Mouse (Mus musculus): Measurements from ENCODE around the gene Platr17.

The Platr17 gene

GRCm38 (mm10) chr17:33920282-33921097 lies 15.6 kb downstream of the Platr17 start:
- peak; percentile 72 for DNase-seq (ENCODE audit: low spot score)

GRCm38 (mm10) chr17:33921361-33921760 lies 16.4 kb downstream of the Platr17 start:
- no peak for DNase-seq (ENCODE audit: low spot score)

DNA sequence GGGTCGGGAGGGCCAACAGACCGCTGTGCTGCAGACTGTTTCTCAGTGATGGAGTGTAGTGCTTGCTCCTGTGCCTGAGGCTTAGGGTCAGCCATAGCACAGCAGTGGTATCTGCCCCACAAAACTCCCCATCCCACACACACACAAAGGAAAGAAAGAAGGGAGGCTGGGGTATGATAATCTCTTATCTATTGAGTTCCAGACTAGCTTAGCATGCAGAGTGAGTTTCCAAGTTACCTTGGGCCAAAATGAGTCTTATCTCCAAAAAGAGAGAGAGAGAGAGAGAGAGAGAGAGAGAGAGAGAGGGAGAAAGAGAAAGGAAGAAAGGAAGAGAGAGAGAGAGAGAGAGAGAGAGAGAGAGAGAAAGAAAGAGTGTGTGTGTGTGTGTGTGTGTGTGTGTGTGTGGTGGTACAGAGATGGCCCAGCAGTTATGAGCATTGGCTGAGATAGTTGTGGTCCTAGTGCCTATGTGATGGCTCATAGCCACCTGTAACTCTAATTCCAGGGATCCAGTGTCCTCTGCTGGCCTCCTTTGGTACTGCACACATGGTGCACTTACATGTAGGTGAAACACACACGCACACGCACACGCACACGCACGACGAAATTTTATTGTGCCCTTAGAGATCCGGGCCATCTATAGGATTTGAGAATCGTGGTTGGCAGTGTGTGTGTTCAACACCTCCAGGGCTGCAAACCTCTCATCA lies 19.8 kb downstream of the Platr17 start:
- DNase-seq (ENCODE audit: low spot score): no peak

DNA sequence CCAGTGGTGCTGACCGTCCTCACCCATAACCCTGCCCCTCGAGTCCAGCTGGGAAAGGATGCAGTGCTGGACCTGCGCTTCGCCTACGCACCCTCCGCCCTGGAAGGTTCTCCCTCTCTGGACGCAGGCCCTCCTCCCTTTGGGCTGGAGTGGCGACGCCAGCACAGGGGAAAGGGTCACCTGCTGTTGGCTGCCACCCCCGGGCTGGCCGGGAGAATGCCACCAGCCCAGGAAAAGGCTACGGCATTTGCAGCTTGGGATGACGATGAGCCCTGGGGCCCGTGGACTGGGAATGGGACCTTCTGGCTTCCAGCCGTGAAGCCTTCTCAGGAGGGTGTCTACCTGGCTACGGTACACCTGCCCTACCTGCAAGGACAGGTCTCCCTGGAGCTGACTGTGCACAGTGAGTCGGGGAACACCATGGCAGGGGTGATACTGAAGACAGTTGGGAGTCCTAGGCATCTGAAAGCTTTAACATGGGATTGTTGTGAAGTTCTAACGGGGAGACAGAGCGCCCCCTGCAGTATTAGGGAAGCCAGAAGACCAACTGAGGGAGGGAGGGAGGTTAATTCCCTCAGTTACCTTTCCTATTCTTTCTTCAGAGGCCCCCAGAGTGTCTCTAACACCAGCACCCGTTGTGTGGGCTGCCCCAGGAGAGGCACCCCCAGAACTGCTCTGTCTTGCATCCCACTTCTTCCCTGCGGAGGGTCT lies 20.6 kb downstream of the Platr17 start:
- DNase-seq (ENCODE audit: low spot score): no peak

GRCm38 (mm10) chr17:33926207-33926932 lies 21.4 kb downstream of the Platr17 start:
- DNase-seq (ENCODE audit: low spot score): no peak

DNA sequence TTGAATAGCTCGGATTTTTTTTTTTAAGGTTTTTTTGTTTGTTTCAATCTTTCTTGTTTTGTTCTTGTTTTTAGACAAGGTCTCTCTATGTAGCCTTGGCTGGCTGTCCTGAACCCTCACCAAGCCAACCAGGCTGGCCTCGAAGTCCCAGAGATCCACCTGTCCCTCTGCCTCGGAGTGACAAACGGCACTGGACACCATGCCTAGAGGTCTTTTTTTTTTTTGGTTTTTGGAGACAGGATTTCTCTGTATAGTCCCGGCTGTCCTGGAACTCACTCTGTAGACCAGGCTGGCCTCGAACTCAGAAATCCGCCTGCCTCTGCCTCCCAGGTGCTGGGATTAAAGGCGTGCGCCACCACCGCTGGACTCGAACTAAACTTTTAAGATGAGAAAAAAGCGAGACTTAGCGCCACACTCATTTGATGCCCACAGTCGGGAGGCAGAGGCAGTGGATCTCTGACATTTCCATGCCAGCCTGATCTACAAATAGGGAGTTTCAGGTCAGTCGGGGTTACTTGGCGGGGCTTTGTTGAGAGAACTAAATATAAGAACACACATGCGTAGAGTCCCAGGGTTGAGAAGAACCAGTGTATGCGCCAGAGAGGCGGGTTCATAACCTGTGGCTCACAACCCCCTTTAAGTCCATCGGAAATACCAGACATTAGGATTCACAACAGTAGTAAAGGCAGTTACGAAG lies 23.5 kb downstream of the Platr17 start:
- no peak for DNase-seq (ENCODE audit: low spot score)

- peak; percentile 93 for DNase-seq (ENCODE audit: low spot score)
These were observed 24.7 kb downstream of the Platr17 start, which contains the start of gene Rgl2 for GRCm38 (mm10) chr17:33929371-33930279. Rgl2 (plus strand) TSS chr17:33929543.

DNA sequence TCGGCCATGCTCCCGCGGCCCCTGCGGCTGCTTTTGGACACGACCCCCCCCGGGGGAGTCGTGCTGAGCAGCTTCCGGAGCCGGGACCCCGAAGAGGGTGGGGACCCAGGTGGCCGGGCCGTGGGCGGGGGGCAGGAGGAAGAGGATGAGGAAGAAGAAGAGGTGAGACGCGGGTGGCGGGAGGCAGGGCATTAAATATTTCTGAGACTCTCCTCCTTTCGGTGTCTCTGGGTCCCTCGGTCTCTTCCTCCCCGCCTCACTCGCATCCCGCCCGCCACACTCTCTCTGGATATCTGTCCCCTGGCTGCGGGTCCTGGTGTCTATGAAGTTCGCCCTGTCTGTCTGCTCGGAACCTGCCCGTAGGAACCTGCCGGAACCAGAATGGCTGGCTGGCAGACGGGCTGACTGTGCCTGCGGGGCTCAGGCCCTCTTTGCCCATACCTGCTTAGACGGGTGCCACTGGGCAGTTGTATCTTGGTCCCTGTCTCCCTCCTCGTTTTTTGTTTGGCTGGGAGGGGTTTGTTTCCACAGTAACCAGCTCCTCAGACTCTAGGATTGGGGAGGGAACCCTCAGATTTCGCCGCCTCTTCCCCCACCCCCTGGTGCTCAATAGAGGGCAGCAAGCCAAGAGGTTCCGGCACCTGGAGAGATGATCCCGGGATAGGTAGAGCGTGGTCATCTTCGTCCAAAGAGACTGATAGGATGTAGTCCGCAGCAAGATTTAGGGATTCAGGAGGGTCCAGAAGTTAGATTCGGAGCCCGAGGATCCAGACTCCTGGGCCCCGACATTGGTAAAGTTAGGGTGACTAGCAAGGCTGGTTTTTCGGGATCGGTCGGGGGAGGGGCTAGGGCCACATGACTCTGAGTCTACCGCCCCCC lies 25.6 kb downstream of the Platr17 start:
- no peak for DNase-seq (ENCODE audit: low spot score)

- no peak for DNase-seq (ENCODE audit: low spot score)
These were observed 26.4 kb downstream of the Platr17 start for GRCm38 (mm10) chr17:33931159-33931866.

GRCm38 (mm10) chr17:33931947-33932346 lies 27.0 kb downstream of the Platr17 start:
- no peak for DNase-seq (ENCODE audit: low spot score)

- no peak for DNase-seq (ENCODE audit: low spot score)
These were observed 27.5 kb downstream of the Platr17 start for GRCm38 (mm10) chr17:33932448-33932847.

GRCm38 (mm10) chr17:33932970-33933369 lies 28.0 kb downstream of the Platr17 start:
- no peak for DNase-seq (ENCODE audit: low spot score)

DNA sequence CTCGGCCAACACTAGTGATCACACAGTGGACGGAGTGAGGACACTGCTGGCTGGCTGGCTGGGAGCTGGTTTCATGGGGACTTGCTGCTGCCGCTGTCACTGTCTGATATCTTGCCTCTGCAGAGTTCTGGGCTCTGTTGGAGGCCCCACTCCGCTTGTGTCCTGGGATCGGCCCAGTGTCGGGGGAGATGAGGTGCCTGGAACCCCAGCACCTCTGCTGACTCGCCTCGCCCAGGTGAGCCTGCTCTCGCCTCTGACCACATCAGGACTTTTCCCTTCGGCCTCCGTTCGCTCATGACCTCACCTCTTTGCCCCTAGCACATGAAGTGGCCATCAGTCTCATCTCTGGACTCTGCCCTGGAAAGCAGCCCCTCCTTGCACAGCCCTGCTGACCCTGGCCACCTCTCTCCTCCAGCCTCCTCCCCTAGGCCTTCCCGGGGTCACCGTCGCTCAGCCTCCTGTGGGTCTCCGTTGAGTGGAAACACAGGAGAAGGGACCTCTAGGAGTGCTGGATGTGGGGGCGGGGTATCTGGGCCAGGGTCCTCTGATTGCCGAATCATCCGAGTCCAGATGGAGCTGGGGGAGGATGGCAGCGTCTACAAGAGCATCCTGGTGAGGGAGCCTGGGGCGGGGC lies 30.6 kb downstream of the Platr17 start:
- DNase-seq (ENCODE audit: low spot score): no peak

DNA sequence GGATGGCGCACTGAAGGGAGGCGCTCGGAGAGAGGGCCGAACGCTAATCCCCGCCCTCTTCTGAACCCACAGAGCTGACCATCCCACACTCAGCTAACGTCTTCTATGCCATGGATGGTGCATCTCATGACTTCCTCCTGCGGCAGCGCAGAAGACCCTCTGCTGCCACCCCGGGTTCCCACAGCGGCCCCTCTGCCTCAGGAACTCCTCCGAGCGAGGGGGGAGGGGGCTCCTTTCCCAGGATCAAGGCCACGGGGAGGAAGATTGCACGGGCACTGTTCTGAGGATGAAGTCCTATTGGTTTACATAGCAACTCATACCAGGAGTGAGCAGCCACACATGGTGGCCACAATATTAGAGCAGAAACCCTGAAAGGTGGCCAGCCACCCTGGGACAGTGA lies 32.1 kb downstream of the Platr17 start:
- DNase-seq (ENCODE audit: low spot score): no peak

- no peak for DNase-seq (ENCODE audit: low spot score)
These were observed 33.8 kb downstream of the Platr17 start for GRCm38 (mm10) chr17:33938783-33939182.

DNA sequence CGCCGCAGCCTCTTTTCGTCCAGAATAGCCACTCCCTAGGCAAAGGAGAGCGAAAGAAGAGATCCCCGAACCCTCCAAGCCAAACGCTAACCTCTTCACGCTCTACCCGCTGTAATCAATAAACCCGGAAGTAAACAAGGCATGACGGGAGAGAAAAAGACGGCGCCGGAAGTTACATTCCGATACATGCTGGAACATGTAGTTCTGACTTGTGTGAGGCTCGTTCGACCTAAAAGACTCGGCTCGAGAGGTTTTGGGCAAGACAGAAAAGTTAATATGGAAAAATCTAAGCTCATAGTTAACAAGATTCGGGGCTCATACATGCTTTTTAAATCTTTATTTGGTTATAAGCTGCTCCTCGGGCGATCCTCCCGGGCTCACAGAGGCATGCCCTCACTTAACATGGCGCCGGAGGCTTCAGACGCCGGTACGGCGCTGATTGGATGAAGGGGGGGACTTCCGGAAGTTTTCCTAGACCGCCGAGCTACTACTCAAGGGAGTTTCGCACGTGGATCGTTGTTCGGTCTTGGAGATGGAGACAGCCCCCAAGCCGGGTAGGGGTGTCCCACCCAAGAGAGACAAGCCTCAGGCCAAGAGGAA lies 35.4 kb downstream of the Platr17 start, which contains the start of the genes Pfdn6 and Wdr46:
Pfdn6 (minus strand) TSS at position 138 of the 600 bp plus-strand sequence.
Wdr46 (plus strand) TSS at position 455 of the 600 bp plus-strand sequence.
- peak; percentile 72 for DNase-seq (ENCODE audit: low spot score)

GRCm38 (mm10) chr17:33940981-33941380 lies 36.0 kb downstream of the Platr17 start:
- no peak for DNase-seq (ENCODE audit: low spot score)

DNA sequence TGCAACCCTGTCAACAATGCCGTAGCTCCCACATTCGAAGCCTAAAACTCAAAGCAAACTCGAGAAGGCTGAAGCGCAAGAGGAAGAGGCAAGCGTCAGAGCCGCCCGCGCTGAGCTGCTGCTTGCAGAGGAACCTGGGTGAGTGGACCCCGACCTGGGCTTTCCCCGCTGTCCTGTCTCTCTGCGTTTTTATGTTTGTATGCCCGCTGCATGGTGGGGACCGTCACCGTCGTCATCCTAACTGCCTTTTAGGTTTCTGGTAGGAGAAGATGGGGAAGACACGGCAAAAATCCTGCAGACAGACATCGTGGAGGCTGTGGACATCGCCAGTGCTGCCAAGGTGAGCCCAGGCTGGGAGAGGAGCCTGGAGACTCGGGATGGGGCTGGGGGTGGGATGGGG lies 36.4 kb downstream of the Platr17 start:
- no peak for DNase-seq (ENCODE audit: low spot score)

All from ovary, postnatal 10 days (tissue).